Mouse (Mus musculus): ENCODE results near the gene Bcl2. TPM values are rescaled to one million over a fixed set of nuclear protein-coding genes. Genes with fewer than 3 reads are reported as not detected.

Bcl2 gene
- polyA plus RNA-seq, 1 experiment from 2014 or later = 10.1 TPM

GRCm38 (mm10) chr1:106517099-106517498, 197.0 kb downstream of the Bcl2 start:
- Histone ChIP-seq H3K27ac (replicated peaks; ENCODE audit: low read depth, low read length) (no peak overlapping the region), H3K4me2 (ENCODE audit: low read depth, severe bottlenecking) (no peak overlapping the region), H3K9me3 (ENCODE audit: control insufficient read depth, low read length) (no peaks in the 10 kb centered on the region), H3K4me1 (ENCODE audit: control insufficient read depth, insufficient read depth, low read length) (no peaks in the 10 kb centered on the region), H3K36me3 (ENCODE audit: control insufficient read depth, insufficient read depth, low read length) (no peaks in the 10 kb centered on the region), H3K27me3 (ENCODE audit: control insufficient read depth, insufficient read depth, low read length) (no peaks in the 10 kb centered on the region), H3K4me3 (ENCODE audit: low read depth, low read length) (no peak overlapping the region), H3K9ac (ENCODE audit: low read length) (no peak overlapping the region)
- 80% methylated on average over 1 of the region's 1 CpGs for WGBS
- ATAC-seq (ENCODE audit: insufficient number of reproducible peaks, low FRiP score, low TSS enrichment, low read depth) (no peak), DNase-seq (ENCODE audit: low spot score) (no peak)

GRCm38 (mm10) chr1:106515611-106516010, 198.5 kb downstream of the Bcl2 start:
- Histone ChIP-seq H3K9me3 (ENCODE audit: control insufficient read depth, low read length) (no peaks in the 10 kb centered on the region), H3K4me3 (ENCODE audit: low read depth, low read length) (no peak overlapping the region), H3K27ac (replicated peaks; ENCODE audit: low read depth, low read length) (no peak overlapping the region), H3K4me1 (ENCODE audit: control insufficient read depth, insufficient read depth, low read length) (no peaks in the 10 kb centered on the region), H3K27me3 (ENCODE audit: control insufficient read depth, insufficient read depth, low read length) (no peaks in the 10 kb centered on the region), H3K9ac (ENCODE audit: low read length) (no peak overlapping the region), H3K36me3 (ENCODE audit: control insufficient read depth, insufficient read depth, low read length) (no peaks in the 10 kb centered on the region), H3K4me2 (ENCODE audit: low read depth, severe bottlenecking) (no peak overlapping the region)
- no peak for ATAC-seq (ENCODE audit: insufficient number of reproducible peaks, low FRiP score, low TSS enrichment, low read depth)
- WGBS = 86% methylated on average over 6 of the region's 6 CpGs
- no peak for DNase-seq (ENCODE audit: low spot score)

- H3K9ac ChIP-seq (ENCODE audit: low read length) = no peak overlapping the region
- WGBS = 74% methylated on average over 7 of the region's 7 CpGs
- no peak for ATAC-seq (ENCODE audit: insufficient number of reproducible peaks, low FRiP score, low TSS enrichment, low read depth)
- H3K36me3 ChIP-seq (ENCODE audit: control insufficient read depth, insufficient read depth, low read length) = no peaks in the 10 kb centered on the region
- H3K4me3 ChIP-seq (ENCODE audit: low read depth, low read length) = no peak overlapping the region
- H3K4me1 ChIP-seq (ENCODE audit: control insufficient read depth, insufficient read depth, low read length) = no peaks in the 10 kb centered on the region
- no peaks in the 10 kb centered on the region for H3K9me3 ChIP-seq (ENCODE audit: control insufficient read depth, low read length)
- no peaks in the 10 kb centered on the region for H3K27me3 ChIP-seq (ENCODE audit: control insufficient read depth, insufficient read depth, low read length)
- no peak overlapping the region for H3K4me2 ChIP-seq (ENCODE audit: low read depth, severe bottlenecking)
- no peak overlapping the region for H3K27ac ChIP-seq (replicated peaks; ENCODE audit: low read depth, low read length)
- no peak for DNase-seq (ENCODE audit: low spot score)
Measured at GRCm38 (mm10) chr1:106513890-106514643, 200.0 kb downstream of the Bcl2 start.

GRCm38 (mm10) chr1:106513481-106513880, 200.6 kb downstream of the Bcl2 start:
- Histone ChIP-seq H3K4me1 (ENCODE audit: control insufficient read depth, insufficient read depth, low read length) (no peaks in the 10 kb centered on the region), H3K9me3 (ENCODE audit: control insufficient read depth, low read length) (no peaks in the 10 kb centered on the region), H3K36me3 (ENCODE audit: control insufficient read depth, insufficient read depth, low read length) (no peaks in the 10 kb centered on the region), H3K9ac (ENCODE audit: low read length) (no peak overlapping the region), H3K27me3 (ENCODE audit: control insufficient read depth, insufficient read depth, low read length) (no peaks in the 10 kb centered on the region), H3K4me3 (ENCODE audit: low read depth, low read length) (no peak overlapping the region), H3K27ac (replicated peaks; ENCODE audit: low read depth, low read length) (no peak overlapping the region), H3K4me2 (ENCODE audit: low read depth, severe bottlenecking) (no peak overlapping the region)
- ATAC-seq (ENCODE audit: insufficient number of reproducible peaks, low FRiP score, low TSS enrichment, low read depth) (no peak), DNase-seq (ENCODE audit: low spot score) (no peak)
- WGBS = 82% methylated on average over 4 of the region's 4 CpGs

- no peak overlapping the region for H3K27ac ChIP-seq (replicated peaks; ENCODE audit: low read depth, low read length)
- 0 out of 2 replicates have a peak, but pooled peaks have one; percentile 44 for ATAC-seq (ENCODE audit: insufficient number of reproducible peaks, low FRiP score, low TSS enrichment, low read depth)
Measured at GRCm38 (mm10) chr1:106511593-106511992, 202.5 kb downstream of the Bcl2 start.

GRCm38 (mm10) chr1:106507556-106507955, 206.5 kb downstream of the Bcl2 start:
- H3K9ac ChIP-seq (ENCODE audit: low read length) = no peak overlapping the region
- no peaks in the 10 kb centered on the region for H3K4me1 ChIP-seq (ENCODE audit: control insufficient read depth, insufficient read depth, low read length)
- DNase-seq (ENCODE audit: low spot score) (peak; percentile 9), ATAC-seq (ENCODE audit: insufficient number of reproducible peaks, low FRiP score, low TSS enrichment, low read depth) (no peak)
- WGBS = 83% methylated on average over 1 of the region's 1 CpGs
- no peak overlapping the region for H3K4me2 ChIP-seq (ENCODE audit: low read depth, severe bottlenecking)
- no peaks in the 10 kb centered on the region for H3K9me3 ChIP-seq (ENCODE audit: control insufficient read depth, low read length)
- H3K27me3 ChIP-seq (ENCODE audit: control insufficient read depth, insufficient read depth, low read length) = no peaks in the 10 kb centered on the region
- no peak overlapping the region for H3K27ac ChIP-seq (replicated peaks; ENCODE audit: low read depth, low read length)
- no peaks in the 10 kb centered on the region for H3K36me3 ChIP-seq (ENCODE audit: control insufficient read depth, insufficient read depth, low read length)
- no peak overlapping the region for H3K4me3 ChIP-seq (ENCODE audit: low read depth, low read length)

More at GRCm38 (mm10) chr1:106511593-106511992, 202.5 kb downstream of the Bcl2 start:
- Histone ChIP-seq H3K4me3 (ENCODE audit: low read depth, low read length) (no peak overlapping the region), H3K4me1 (ENCODE audit: control insufficient read depth, insufficient read depth, low read length) (no peaks in the 10 kb centered on the region), H3K9me3 (ENCODE audit: control insufficient read depth, low read length) (no peaks in the 10 kb centered on the region), H3K36me3 (ENCODE audit: control insufficient read depth, insufficient read depth, low read length) (no peaks in the 10 kb centered on the region), H3K4me2 (ENCODE audit: low read depth, severe bottlenecking) (no peak overlapping the region), H3K27me3 (ENCODE audit: control insufficient read depth, insufficient read depth, low read length) (no peaks in the 10 kb centered on the region), H3K9ac (ENCODE audit: low read length) (no peak overlapping the region)
- DNase-seq (ENCODE audit: low spot score) = peak; percentile 66
- WGBS = 23% methylated on average over 6 of the region's 6 CpGs

- no peak for ATAC-seq (ENCODE audit: insufficient number of reproducible peaks, low FRiP score, low TSS enrichment, low read depth)
- no peaks in the 10 kb centered on the region for H3K9me3 ChIP-seq (ENCODE audit: control insufficient read depth, low read length)
- H3K4me3 ChIP-seq (ENCODE audit: low read depth, low read length) = no peak overlapping the region
- H3K4me2 ChIP-seq (ENCODE audit: low read depth, severe bottlenecking) = no peak overlapping the region
- H3K27ac ChIP-seq (replicated peaks; ENCODE audit: low read depth, low read length) = no peak overlapping the region
- H3K36me3 ChIP-seq (ENCODE audit: control insufficient read depth, insufficient read depth, low read length) = no peaks in the 10 kb centered on the region
- peak; percentile 4 for DNase-seq (ENCODE audit: low spot score)
- no peak overlapping the region for H3K9ac ChIP-seq (ENCODE audit: low read length)
- WGBS = 71% methylated on average over 3 of the region's 3 CpGs
- H3K4me1 ChIP-seq (ENCODE audit: control insufficient read depth, insufficient read depth, low read length) = no peaks in the 10 kb centered on the region
- no peaks in the 10 kb centered on the region for H3K27me3 ChIP-seq (ENCODE audit: control insufficient read depth, insufficient read depth, low read length)
Measured at GRCm38 (mm10) chr1:106503910-106504309, 210.2 kb downstream of the Bcl2 start.

- H3K4me3 ChIP-seq (ENCODE audit: low read depth, low read length) = no peak overlapping the region
- no peak for ATAC-seq (ENCODE audit: insufficient number of reproducible peaks, low FRiP score, low TSS enrichment, low read depth)
- no peak overlapping the region for H3K27ac ChIP-seq (replicated peaks; ENCODE audit: low read depth, low read length)
- H3K9ac ChIP-seq (ENCODE audit: low read length) = no peak overlapping the region
- no peaks in the 10 kb centered on the region for H3K36me3 ChIP-seq (ENCODE audit: control insufficient read depth, insufficient read depth, low read length)
- no peak overlapping the region for H3K4me2 ChIP-seq (ENCODE audit: low read depth, severe bottlenecking)
- no peaks in the 10 kb centered on the region for H3K4me1 ChIP-seq (ENCODE audit: control insufficient read depth, insufficient read depth, low read length)
- no peaks in the 10 kb centered on the region for H3K27me3 ChIP-seq (ENCODE audit: control insufficient read depth, insufficient read depth, low read length)
- peak; percentile 4 for DNase-seq (ENCODE audit: low spot score)
- H3K9me3 ChIP-seq (ENCODE audit: control insufficient read depth, low read length) = no peaks in the 10 kb centered on the region
- WGBS = 85% methylated on average over 4 of the region's 4 CpGs
Measured at GRCm38 (mm10) chr1:106503407-106503806, 210.7 kb downstream of the Bcl2 start.

GRCm38 (mm10) chr1:106497999-106498398, 216.1 kb downstream of the Bcl2 start:
- H3K4me3 ChIP-seq (ENCODE audit: low read depth, low read length) = no peak overlapping the region
- H3K9ac ChIP-seq (ENCODE audit: low read length) = no peak overlapping the region
- H3K36me3 ChIP-seq (ENCODE audit: control insufficient read depth, insufficient read depth, low read length) = no peaks in the 10 kb centered on the region
- DNase-seq (ENCODE audit: low spot score) = no peak
- no peaks in the 10 kb centered on the region for H3K4me1 ChIP-seq (ENCODE audit: control insufficient read depth, insufficient read depth, low read length)
- no peak overlapping the region for H3K4me2 ChIP-seq (ENCODE audit: low read depth, severe bottlenecking)
- H3K27ac ChIP-seq (replicated peaks; ENCODE audit: low read depth, low read length) = no peak overlapping the region
- 59% methylated on average over 2 of the region's 2 CpGs for WGBS
- no peak for ATAC-seq (ENCODE audit: insufficient number of reproducible peaks, low FRiP score, low TSS enrichment, low read depth)
- H3K27me3 ChIP-seq (ENCODE audit: control insufficient read depth, insufficient read depth, low read length) = no peaks in the 10 kb centered on the region
- no peaks in the 10 kb centered on the region for H3K9me3 ChIP-seq (ENCODE audit: control insufficient read depth, low read length)
